Mouse (Mus musculus) lung, postnatal 0 days (tissue): ENCODE results near the gene Anks6. TPM values are rescaled to one million over a fixed set of nuclear protein-coding genes. Genes with fewer than 3 reads are reported as not detected.
A peak's percentile ranks its signal among the peaks of the same experiment; 100 is the strongest.

Source experiments
- ATAC-seq: fragments of 200-750 bp; cut with Nextera tagmentation; 2 replicates; pipeline ENCODE4 v1.8.0; 2017; ENCODE audit warnings: moderate library complexity
- DNase-seq: peaks from one replicate; pipeline ENCODE4 v3.0.0-alpha.2; 2016; ENCODE audit warnings: low spot score
- H3K27ac ChIP-seq: fragments of 300-500 bp; sonication (generic); 2 replicates; pipeline ENCODE4 v1.5.1; 2014; ENCODE audit warnings: antibody characterized with exemption, mild to moderate bottlenecking, low read length, mixed read lengths
- H3K27me3 ChIP-seq: fragments of 300-500 bp; sonication (generic); replicated peaks from 2 replicates; pipeline ENCODE4 v1.6.1; 2014; ENCODE audit warnings: low read length, mixed read lengths; ENCODE audit not compliant: insufficient read depth
- H3K36me3 ChIP-seq: fragments of 300-500 bp; sonication (generic); 2 replicates; pipeline ENCODE4 v1.6.1; 2014; ENCODE audit warnings: low read length, mixed read lengths; ENCODE audit not compliant: insufficient read depth
- H3K4me1 ChIP-seq: fragments of 300-500 bp; sonication (generic); 2 replicates; pipeline ENCODE4 v1.6.1; 2014; ENCODE audit warnings: antibody characterized with exemption, low read depth, low read length, mixed read lengths; ENCODE audit not compliant: insufficient read depth
- H3K4me2 ChIP-seq: fragments of 300-500 bp; sonication (generic); replicated peaks from 2 replicates; pipeline ENCODE4 v1.6.1; 2014; ENCODE audit warnings: low read depth, mild to moderate bottlenecking, low read length, moderate library complexity, mixed read lengths
- H3K4me3 ChIP-seq: fragments of 300-500 bp; sonication (generic); 2 replicates; pipeline ENCODE4 v1.5.1; 2014; ENCODE audit warnings: low read depth, low read length
- H3K9ac ChIP-seq: fragments of 300-500 bp; sonication (generic); replicated peaks from 2 replicates; pipeline ENCODE4 v1.6.1; 2014; ENCODE audit warnings: low read depth, mild to moderate bottlenecking
- H3K9me3 ChIP-seq: fragments of 300-500 bp; sonication (generic); 2 replicates; pipeline ENCODE4 v1.6.1; 2016; ENCODE audit warnings: low read length, mixed read lengths
- CTCF ChIP-seq: IDR thresholded peaks from 2 replicates; pipeline ENCODE4 v1.5.1; 2016; ENCODE audit warnings: antibody characterized with exemption, mild to moderate bottlenecking
- EP300 ChIP-seq: IDR thresholded peaks from 2 replicates; pipeline ENCODE4 v1.6.1; 2016; ENCODE audit warnings: antibody characterized with exemption, mild to moderate bottlenecking, control low read depth
- WGBS: fragments of 180-500 bp; shearing (Covaris S2); extraction: QIAGEN DNeasy Blood & Tissue Kit; methylation state at CpG from one replicate; pipeline ENCODE4 v1.1.7; 2014; 5-methylcytosine and 5-hydroxymethylcytosine counted together
- polyA plus RNA-seq: library from polyadenylated mRNA; unstranded; fragments of >200 nt; fragmentation: Nextera tagmentation; extraction: Ambion mirVana; gene quantifications from 2 replicates; pipeline ENCODE4 v1.2.1, GENCODE M21; 2015

Anks6 gene
- 1.4 TPM in 2 replicates for polyA plus RNA-seq

- peak; percentile 96 for ATAC-seq
- H3K9ac ChIP-seq, result peak within 1 kb of the TSS; percentile 39; the same call in 1 of the 2 replicates
- H3K27me3 ChIP-seq, result 0 out of 2 replicates have a peak, but pooled peaks cover 6% of the 10 kb centered on the region
- 3% methylated on average over 66 of the region's 86 CpGs for WGBS
- peak within 1 kb of the TSS; percentile 93 for H3K4me2 ChIP-seq
- TF ChIP-seq CTCF (no peak), EP300 (no peak)
- no peak within 1 kb of the TSS for H3K27ac ChIP-seq
- H3K9me3 ChIP-seq, result no peaks in the 10 kb centered on the region
- peak within 1 kb of the TSS; percentile 61 for H3K4me3 ChIP-seq
- H3K36me3 ChIP-seq, result no peaks in the 10 kb centered on the region
- DNase-seq, result peak; percentile 83
- H3K4me1 ChIP-seq, result no peaks in the 10 kb centered on the region; the same call in 1 of the 2 replicates
These were observed at the start of gene Anks6 for GRCm38 (mm10) chr4:47056791-47057509. Gene Anks6, minus strand, starts transcription at chr4:47057427.

GRCm38 (mm10) chr4:47103561-47103960 is 46.3 kb upstream of the Anks6 start:
- no peak for TF ChIP-seq EP300
- no peak for TF ChIP-seq CTCF
- Histone ChIP-seq H3K9ac (no peak overlapping the region), H3K36me3 (no peaks in the 10 kb centered on the region), H3K4me3 (no peak overlapping the region), H3K9me3 (no peaks in the 10 kb centered on the region), H3K4me1 (no peaks in the 10 kb centered on the region), H3K27ac (no peak overlapping the region), H3K27me3 (no peaks in the 10 kb centered on the region), H3K4me2 (no peak overlapping the region)
- no peak for ATAC-seq
- no peak for DNase-seq
- 92% methylated on average over 10 of the region's 10 CpGs for WGBS

GRCm38 (mm10) chr4:47093647-47094046 is 36.4 kb upstream of the Anks6 start:
- Histone ChIP-seq H3K27me3 (0 out of 2 replicates have a peak, but pooled peaks cover 16% of the 10 kb centered on the region), H3K36me3 (no peaks in the 10 kb centered on the region), H3K4me1 (no peaks in the 10 kb centered on the region), H3K4me3 (no peak overlapping the region), H3K9ac (no peak overlapping the region), H3K27ac (no peak overlapping the region), H3K4me2 (no peak overlapping the region), H3K9me3 (no peaks in the 10 kb centered on the region)
- ATAC-seq (no peak), DNase-seq (no peak)
- no peak for TF ChIP-seq CTCF
- TF ChIP-seq EP300, result no peak
- 63% methylated on average over 6 of the region's 6 CpGs for WGBS

DNA sequence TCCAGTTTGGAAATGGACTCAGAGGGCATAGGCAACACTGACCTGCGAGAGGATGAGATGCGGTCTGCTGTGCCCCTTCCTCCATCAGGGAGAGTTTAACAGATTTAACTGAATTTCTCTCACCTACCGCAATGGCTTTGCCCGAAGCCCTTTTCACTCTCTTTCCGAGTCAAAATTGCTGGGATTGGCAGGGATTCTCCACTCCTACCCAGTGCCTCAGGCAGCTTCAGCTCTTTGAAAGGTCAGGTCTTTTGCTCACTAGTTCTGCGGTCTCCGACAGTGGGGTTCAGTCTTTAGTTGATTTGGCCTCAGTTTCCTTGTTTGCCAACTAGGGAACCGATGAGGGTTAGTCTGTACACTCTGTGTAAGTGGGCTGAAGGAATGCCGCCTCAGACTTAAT is 35.9 kb upstream of the Anks6 start:
- H3K27ac ChIP-seq, result no peak overlapping the region

DNA sequence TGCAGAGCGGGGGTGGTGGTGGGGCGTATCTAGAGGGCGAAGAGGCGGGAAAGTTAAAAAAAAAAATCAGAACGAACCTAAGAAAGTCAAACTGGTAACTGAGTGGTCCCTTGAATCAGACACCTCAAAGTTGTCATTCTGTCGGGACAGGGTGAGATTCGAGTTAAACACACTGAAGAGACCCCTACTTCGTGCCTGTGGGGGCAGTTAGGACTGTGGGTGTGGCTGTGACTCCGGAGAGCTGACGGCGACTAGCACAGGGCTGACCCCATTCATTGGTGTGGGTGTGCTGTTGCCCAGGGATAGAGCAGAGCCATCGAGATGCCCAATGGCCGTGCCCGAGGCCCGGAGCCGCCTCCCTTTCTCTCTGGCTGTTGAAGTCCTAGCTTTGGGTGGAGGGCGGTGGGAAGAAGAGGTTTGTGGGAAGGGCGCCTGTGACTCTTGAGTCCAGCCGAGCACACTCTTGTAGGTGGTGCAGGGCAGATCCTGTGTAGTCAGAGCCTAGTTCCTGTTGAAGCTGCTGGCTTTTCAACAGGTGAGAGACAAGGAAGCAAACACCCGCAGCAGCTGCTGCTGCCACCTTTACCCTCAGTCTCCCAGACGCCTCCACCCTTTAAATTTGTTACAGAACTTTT is 35.3 kb upstream of the Anks6 start:
- H3K27ac ChIP-seq, result no peak overlapping the region
- DNase-seq, result peak; percentile 20
- 1% methylated on average over 19 of the region's 21 CpGs for WGBS
- H3K9me3 ChIP-seq, result no peaks in the 10 kb centered on the region
- TF ChIP-seq CTCF, result no peak
- TF ChIP-seq EP300, result no peak
- ATAC-seq, result peak; percentile 55
- peak overlapping the region; percentile 52 for H3K4me3 ChIP-seq
- H3K4me1 ChIP-seq, result no peaks in the 10 kb centered on the region
- H3K9ac ChIP-seq, result no peak overlapping the region; the same call in 1 of the 2 replicates
- H3K36me3 ChIP-seq, result no peaks in the 10 kb centered on the region
- H3K4me2 ChIP-seq, result peak overlapping the region; percentile 97
- 0 out of 2 replicates have a peak, but pooled peaks cover 16% of the 10 kb centered on the region for H3K27me3 ChIP-seq

More for the DNA sequence above, 35.9 kb upstream of the Anks6 start:
- DNase-seq, result no peak
- WGBS, result 51% methylated on average over 9 of the region's 9 CpGs
- Histone ChIP-seq H3K4me3 (no peak overlapping the region), H3K9me3 (no peaks in the 10 kb centered on the region), H3K27me3 (0 out of 2 replicates have a peak, but pooled peaks cover 16% of the 10 kb centered on the region), H3K4me1 (no peaks in the 10 kb centered on the region), H3K9ac (no peak overlapping the region), H3K36me3 (no peaks in the 10 kb centered on the region), H3K4me2 (no peak overlapping the region)
- no peak for TF ChIP-seq EP300
- TF ChIP-seq CTCF, result no peak
- ATAC-seq, result no peak
